Mouse (Mus musculus) embryo, embryonic 10 days (tissue): ENCODE data around the gene Scn2a.
"Not testable (repeated sequence)": the region's sequence is repeated elsewhere in the genome, so short reads cannot be mapped to it uniquely, and the experiment has no call there.

Experiments
- DNase-seq: peaks from one replicate; pipeline ENCODE4 v3.0.0-alpha.2; 2015; ENCODE audit warnings: low spot score

Scn2a gene

GRCm38 (mm10) chr2:65700246-65700645 is 79.7 kb downstream of the Scn2a start:
- DNase-seq: no peak

GRCm38 (mm10) chr2:65701175-65701574 is 80.6 kb downstream of the Scn2a start:
- no peak for DNase-seq

GRCm38 (mm10) chr2:65722219-65722800 is 101.7 kb downstream of the Scn2a start:
- DNase-seq: no peak

GRCm38 (mm10) chr2:65745400-65745799 is 124.8 kb downstream of the Scn2a start:
- DNase-seq: no peak

GRCm38 (mm10) chr2:65782442-65782841 is 161.9 kb downstream of the Scn2a start:
- no peak for DNase-seq

- no peak for DNase-seq
Measured at GRCm38 (mm10) chr2:65783392-65783791, 162.8 kb downstream of the Scn2a start.

- DNase-seq: peak; percentile 49
Measured at GRCm38 (mm10) chr2:65792516-65792915, 171.9 kb downstream of the Scn2a start.

- DNase-seq: no peak
Measured at GRCm38 (mm10) chr2:65793593-65793992, 173.0 kb downstream of the Scn2a start.

GRCm38 (mm10) chr2:65801054-65801709 is 180.6 kb downstream of the Scn2a start:
- no peak for DNase-seq

- no peak for DNase-seq
Measured at GRCm38 (mm10) chr2:65806556-65806955, 186.0 kb downstream of the Scn2a start.

- not testable (repeated sequence) for DNase-seq
Measured at GRCm38 (mm10) chr2:65811203-65811602, 190.6 kb downstream of the Scn2a start.
